Mouse (Mus musculus): Measurements from ENCODE around the gene Cckar. TPM values are rescaled to one million over a fixed set of nuclear protein-coding genes. Genes with fewer than 3 reads are reported as not detected.

Cckar gene
- polyA plus RNA-seq, 1 experiment from 2014 or later, result 4.4 TPM

DNA sequence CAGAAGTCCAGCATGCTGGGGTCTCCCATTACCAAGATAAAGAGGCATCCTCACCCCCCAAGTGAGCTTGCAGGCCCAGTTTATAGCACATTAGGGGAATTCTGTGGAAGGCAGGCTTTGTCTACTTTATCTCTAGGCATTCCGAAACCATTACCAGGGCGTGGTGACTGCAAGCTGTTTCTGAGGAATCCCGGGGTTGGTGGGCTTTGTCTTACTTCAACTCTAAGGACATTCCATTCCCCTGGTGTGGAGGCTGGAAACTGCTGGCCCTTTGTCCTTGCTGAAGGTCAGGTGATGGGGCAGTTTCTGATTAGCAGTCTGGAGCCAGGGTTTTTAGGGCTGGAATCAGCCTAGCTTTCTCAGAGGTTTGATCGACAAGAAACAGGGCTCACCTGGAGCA is 36.0 kb downstream of the Cckar start:
- H3K27ac ChIP-seq, result no peak overlapping the region
- ATAC-seq, result no peak
- H3K9ac ChIP-seq, result no peak overlapping the region
- H3K27me3 ChIP-seq, result no peaks in the 10 kb centered on the region
- no peak overlapping the region for H3K4me2 ChIP-seq
- no peak overlapping the region for H3K4me3 ChIP-seq
- WGBS, result 66% methylated on average over 4 of the region's 4 CpGs
- H3K36me3 ChIP-seq (ENCODE audit: poor library complexity, severe bottlenecking), result no peaks in the 10 kb centered on the region
- H3K4me1 ChIP-seq, result no peaks in the 10 kb centered on the region
- H3K9me3 ChIP-seq (replicated peaks), result no peaks in the 10 kb centered on the region

DNA sequence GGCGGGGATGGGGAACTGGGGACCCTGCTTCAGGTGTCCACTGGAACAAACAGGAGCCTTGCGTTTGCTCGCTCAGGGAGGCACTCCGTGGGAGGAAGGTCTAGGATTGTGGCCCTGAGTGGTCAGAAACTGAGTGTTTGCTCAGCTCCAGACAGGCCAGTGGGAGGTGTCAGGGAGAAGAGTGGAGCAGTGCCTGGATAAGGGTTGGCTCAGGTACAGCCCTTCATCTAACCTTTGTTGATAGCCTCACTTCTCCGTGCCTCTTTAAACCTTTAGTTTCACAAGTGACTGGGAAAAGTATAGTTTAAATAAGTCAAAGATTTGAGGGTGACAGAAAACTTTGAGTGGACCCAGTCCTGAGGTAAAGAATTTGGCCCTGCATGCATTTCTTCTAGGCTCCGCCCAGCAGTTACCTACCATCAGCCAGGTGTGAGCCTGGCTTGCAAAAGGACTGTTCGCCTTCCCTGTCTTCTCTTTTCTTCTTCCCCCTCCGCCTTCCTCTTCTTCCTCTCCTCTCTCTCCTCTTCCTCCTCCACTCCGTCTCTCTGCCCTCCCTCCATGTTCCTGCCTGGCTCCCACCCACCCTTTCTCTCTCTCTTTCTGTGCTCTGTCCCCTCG is 37.1 kb downstream of the Cckar start:
- Histone ChIP-seq H3K4me2 (no peak overlapping the region), H3K4me3 (no peak overlapping the region), H3K27me3 (no peaks in the 10 kb centered on the region), H3K36me3 (ENCODE audit: poor library complexity, severe bottlenecking) (no peaks in the 10 kb centered on the region), H3K4me1 (no peaks in the 10 kb centered on the region), H3K27ac (no peak overlapping the region), H3K9ac (no peak overlapping the region), H3K9me3 (replicated peaks) (no peaks in the 10 kb centered on the region)
- ATAC-seq, result no peak
- WGBS, result 92% methylated on average over 10 of the region's 10 CpGs

DNA sequence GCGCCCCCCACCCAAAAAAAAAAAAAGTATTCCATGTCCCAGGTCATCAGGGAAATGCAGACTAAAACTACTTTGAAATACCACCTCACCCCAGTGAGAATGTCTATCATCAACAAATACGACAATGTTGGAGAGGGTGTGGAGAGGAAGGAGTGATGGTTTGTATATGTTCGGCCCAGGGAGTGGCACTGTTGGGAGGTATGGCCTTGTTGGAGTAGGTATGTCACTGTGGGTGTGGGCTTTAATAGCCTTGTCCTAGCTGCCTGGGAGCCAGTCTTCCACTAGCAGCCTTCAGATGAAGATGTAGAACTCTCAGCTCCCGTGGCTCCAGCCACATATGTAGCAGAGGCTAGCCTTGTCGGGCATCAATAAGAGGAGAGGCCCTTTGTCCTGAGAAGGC is 39.5 kb downstream of the Cckar start:
- Histone ChIP-seq H3K4me1 (no peaks in the 10 kb centered on the region), H3K4me2 (no peak overlapping the region), H3K9me3 (replicated peaks) (no peaks in the 10 kb centered on the region), H3K27me3 (no peaks in the 10 kb centered on the region), H3K9ac (no peak overlapping the region), H3K4me3 (no peak overlapping the region), H3K27ac (no peak overlapping the region), H3K36me3 (ENCODE audit: poor library complexity, severe bottlenecking) (no peaks in the 10 kb centered on the region)
- no peak for ATAC-seq
- 96% methylated on average over 5 of the region's 5 CpGs for WGBS

DNA sequence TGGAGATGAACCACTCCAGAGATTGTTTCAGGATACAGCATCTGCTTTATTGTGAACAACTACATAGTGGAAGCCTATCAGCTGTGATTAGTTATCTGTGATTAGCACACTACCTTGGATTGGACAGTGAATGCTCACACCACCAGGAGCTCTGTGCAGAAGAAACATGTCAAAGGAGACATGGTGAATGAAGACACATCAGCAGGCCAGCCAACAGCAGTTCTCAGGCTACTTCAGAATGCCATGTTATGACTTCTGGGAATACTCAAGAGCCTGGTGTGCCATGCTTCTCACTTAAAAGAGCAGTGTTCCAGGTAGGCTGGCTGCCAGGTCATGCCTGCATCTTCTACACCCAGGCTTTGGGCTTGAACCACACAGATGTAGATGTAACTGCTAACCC is 43.8 kb downstream of the Cckar start:
- Histone ChIP-seq H3K27me3 (no peaks in the 10 kb centered on the region), H3K4me3 (no peak overlapping the region), H3K4me1 (no peaks in the 10 kb centered on the region), H3K4me2 (no peak overlapping the region), H3K9me3 (replicated peaks) (no peaks in the 10 kb centered on the region), H3K9ac (no peak overlapping the region), H3K36me3 (ENCODE audit: poor library complexity, severe bottlenecking) (no peaks in the 10 kb centered on the region), H3K27ac (no peak overlapping the region)
- no peak for ATAC-seq

DNA sequence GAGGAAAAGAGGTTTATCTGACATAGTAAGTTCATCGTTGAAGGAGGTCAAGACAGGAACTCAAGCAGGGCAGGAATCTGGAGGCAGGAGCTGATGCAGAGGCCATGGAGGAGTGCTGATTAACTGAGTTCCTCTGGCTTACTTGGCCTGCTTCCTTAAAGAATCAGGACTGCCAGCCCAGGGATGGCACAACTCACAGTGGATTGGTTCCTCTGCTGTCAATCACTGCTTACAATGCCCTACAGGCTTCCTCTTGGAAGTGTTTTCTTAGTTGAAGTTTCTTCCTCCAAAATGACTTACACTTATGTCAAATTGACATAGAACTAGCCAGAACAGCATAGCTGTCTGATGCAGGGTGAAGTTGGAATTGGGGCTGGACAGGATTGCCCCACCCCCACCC is 45.1 kb downstream of the Cckar start:
- H3K27me3 ChIP-seq, result no peaks in the 10 kb centered on the region
- H3K4me1 ChIP-seq, result no peaks in the 10 kb centered on the region
- WGBS, result 73% methylated on average over 1 of the region's 1 CpGs
- no peak overlapping the region for H3K4me3 ChIP-seq
- ATAC-seq, result no peak
- no peak overlapping the region for H3K9ac ChIP-seq
- H3K9me3 ChIP-seq (replicated peaks), result no peaks in the 10 kb centered on the region
- H3K36me3 ChIP-seq (ENCODE audit: poor library complexity, severe bottlenecking), result 0 out of 2 replicates have a peak, but pooled peaks cover 4% of the 10 kb centered on the region
- no peak overlapping the region for H3K4me2 ChIP-seq
- no peak overlapping the region for H3K27ac ChIP-seq

DNA sequence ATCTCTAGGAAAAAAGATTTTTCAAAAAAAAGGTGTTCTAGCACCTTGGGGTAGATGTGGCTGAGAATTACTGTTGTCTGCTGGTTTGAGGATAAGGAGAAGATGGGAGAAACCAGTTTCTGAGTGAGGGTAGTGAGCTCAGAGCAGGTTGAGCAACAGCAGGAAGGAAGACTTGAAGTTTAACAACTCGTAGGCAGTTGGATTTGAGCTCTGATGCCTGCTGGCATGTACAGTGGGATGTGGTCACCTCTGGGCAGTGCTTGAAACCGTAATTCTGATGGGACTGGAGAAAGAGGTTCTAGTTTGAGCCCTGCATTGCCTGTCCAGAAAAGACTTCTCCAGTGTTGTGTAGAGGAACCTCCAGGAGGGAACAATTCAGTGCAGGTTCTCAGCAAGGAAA is 46.0 kb downstream of the Cckar start:
- no peak for ATAC-seq
- Histone ChIP-seq H3K4me2 (no peak overlapping the region), H3K4me3 (no peak overlapping the region), H3K27me3 (no peaks in the 10 kb centered on the region), H3K9me3 (replicated peaks) (no peaks in the 10 kb centered on the region), H3K27ac (no peak overlapping the region), H3K4me1 (no peaks in the 10 kb centered on the region), H3K36me3 (ENCODE audit: poor library complexity, severe bottlenecking) (peaks cover 9% of the 10 kb centered on the region), H3K9ac (no peak overlapping the region)
- 84% methylated on average over 2 of the region's 2 CpGs for WGBS

DNA sequence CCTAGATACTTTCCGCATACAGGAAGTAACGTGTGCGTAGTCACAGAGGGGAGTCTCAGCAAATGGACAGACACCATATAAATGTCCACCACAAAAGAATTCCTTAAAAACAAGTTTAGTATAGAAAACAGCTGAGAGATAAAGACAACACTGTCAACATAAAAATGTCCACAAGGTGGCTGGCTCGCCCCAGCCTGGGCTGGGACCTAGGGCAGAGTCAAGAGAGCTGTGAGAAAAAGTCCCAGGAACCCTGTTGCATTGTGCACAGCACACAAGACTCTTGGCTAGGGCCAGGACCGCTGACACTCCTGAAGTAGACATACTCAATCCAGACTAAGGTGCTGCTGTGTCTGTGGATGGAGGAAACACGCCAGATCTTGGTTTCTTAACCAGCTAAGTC is 49.6 kb downstream of the Cckar start:
- Histone ChIP-seq H3K27me3 (no peaks in the 10 kb centered on the region), H3K27ac (no peak overlapping the region), H3K4me3 (no peak overlapping the region), H3K36me3 (ENCODE audit: poor library complexity, severe bottlenecking) (peaks cover 18% of the 10 kb centered on the region), H3K9ac (no peak overlapping the region), H3K9me3 (replicated peaks) (no peaks in the 10 kb centered on the region), H3K4me2 (no peak overlapping the region), H3K4me1 (no peaks in the 10 kb centered on the region)
- peak; percentile 69 for ATAC-seq
- WGBS, result 83% methylated on average over 6 of the region's 6 CpGs

DNA sequence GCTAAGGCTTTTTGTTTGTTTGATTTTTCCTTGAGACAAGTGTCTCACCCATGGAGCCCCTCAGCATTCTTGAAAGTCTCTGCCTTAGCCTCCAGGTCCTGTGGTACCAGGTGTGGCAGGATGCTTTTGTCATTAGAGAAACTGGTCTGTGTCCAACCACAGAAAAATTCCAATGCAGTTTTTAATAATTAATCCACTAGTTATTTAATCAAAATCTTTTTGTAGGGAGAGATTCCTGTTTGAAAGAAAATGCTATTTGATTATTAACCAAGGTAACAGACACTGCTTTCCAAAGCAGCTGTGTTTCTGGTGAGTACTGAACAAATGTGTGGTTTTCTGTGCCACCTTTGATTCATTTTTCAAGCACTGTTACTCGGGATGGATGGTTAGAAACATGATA is 50.9 kb downstream of the Cckar start:
- 19% methylated on average over 1 of the region's 1 CpGs for WGBS
- H3K4me3 ChIP-seq, result no peak overlapping the region
- H3K9me3 ChIP-seq (replicated peaks), result no peaks in the 10 kb centered on the region
- H3K36me3 ChIP-seq (ENCODE audit: poor library complexity, severe bottlenecking), result peaks cover 30% of the 10 kb centered on the region
- no peaks in the 10 kb centered on the region for H3K27me3 ChIP-seq
- no peak for ATAC-seq
- no peak overlapping the region for H3K4me2 ChIP-seq
- H3K4me1 ChIP-seq, result no peaks in the 10 kb centered on the region
- H3K27ac ChIP-seq, result no peak overlapping the region
- no peak overlapping the region for H3K9ac ChIP-seq

Other genes starting within 250 kb of the Cckar start
- 48.7 and 48.8 TPM in 2 replicates for gene Rbpj, start 241.6 kb downstream of the Cckar start, polyA plus RNA-seq (2015; fragmentation: Nextera tagmentation; extraction: Ambion mirVana)
- gene Tbc1d19, start 101.9 kb upstream of the Cckar start, polyA plus RNA-seq (2015; fragmentation: Nextera tagmentation; extraction: Ambion mirVana), result 58.4 and 63.5 TPM in 2 replicates

Measured in forebrain, embryonic 13.5 days (tissue).